Mouse (Mus musculus): ENCODE results near the gene Wipf3. TPM values are rescaled to one million over a fixed set of nuclear protein-coding genes. Genes with fewer than 3 reads are reported as not detected.

The Wipf3 gene
- polyA plus RNA-seq, 1 experiment = 0.29 TPM

DNA sequence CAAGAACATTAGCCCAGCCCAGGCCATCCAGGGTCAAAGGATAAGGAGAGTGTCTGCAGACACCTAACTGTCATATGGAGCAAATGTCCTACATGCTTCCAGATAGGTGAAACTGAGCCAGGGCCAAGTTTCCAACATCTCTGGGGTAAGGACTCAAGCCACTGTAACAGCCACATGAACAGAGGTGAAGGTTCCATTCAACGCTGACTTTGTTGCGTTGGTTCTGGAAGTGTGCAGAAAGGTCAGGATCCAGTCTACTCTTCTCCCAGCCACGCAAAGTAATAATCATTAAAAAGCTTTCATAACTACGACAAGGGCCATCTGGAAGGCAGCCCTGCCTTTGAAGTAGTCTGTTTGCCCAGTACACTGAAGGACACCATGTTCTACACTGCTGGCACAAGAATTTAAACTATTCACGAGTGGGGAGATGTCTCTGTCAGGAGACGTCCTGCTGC is 73.3 kb downstream of the Wipf3 start:
- Histone ChIP-seq H3K36me3 (ENCODE audit: control insufficient read depth, insufficient read depth) (no peaks in the 10 kb centered on the region), H3K4me2 (ENCODE audit: low read depth) (no peak overlapping the region), H3ac (ENCODE audit: control insufficient read depth, insufficient read length) (no peak overlapping the region)

DNA sequence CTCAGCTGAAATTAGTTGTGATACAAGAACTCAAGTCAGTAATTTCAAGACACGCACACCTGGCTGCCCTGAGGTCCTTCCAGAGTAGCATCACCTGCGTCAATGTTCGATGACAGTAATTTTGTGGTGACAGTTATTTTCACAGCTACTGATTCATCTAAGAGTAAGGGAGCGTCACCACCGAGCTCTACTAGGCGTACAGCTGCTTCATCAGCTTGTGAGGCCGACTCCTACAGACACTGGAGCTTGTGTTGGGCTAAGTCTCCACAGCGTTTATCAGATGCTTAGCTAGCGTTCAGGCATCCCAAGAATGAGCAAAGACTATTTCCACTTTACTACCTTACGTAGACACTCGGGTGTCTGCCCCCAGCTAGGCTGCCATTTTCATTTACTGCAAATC is 76.9 kb downstream of the Wipf3 start:
- Histone ChIP-seq H3K36me3 (ENCODE audit: control insufficient read depth, insufficient read depth) (no peaks in the 10 kb centered on the region), H3K4me2 (ENCODE audit: low read depth) (no peak overlapping the region), H3K4me3 (no peak overlapping the region), H3K79me2 (ENCODE audit: control insufficient read depth, insufficient read depth) (no peaks in the 10 kb centered on the region), H3K27me3 (ENCODE audit: control insufficient read depth, insufficient read depth, insufficient read length) (no peaks in the 10 kb centered on the region), H3ac (ENCODE audit: control insufficient read depth, insufficient read length) (no peak overlapping the region)
- no peak for TF ChIP-seq USF1 (IDR thresholded peaks at IDR 0.05; ENCODE audit: low read depth)
- no peak for TF ChIP-seq REST (IDR thresholded peaks at IDR 0.05; ENCODE audit: insufficient read depth, insufficient read length)
- no peak for TF ChIP-seq MAX (IDR thresholded peaks at IDR 0.05; ENCODE audit: low read depth)
- TF ChIP-seq TCF12 (IDR thresholded peaks at IDR 0.05; ENCODE audit: insufficient read depth, poor library complexity, severe bottlenecking) = no peak
- no peak for TF ChIP-seq MYOD1 (IDR thresholded peaks at IDR 0.05; ENCODE audit: control insufficient read depth in 1 of 3, insufficient read length in 2 of 3, low read depth in 2 of 3)
- TF ChIP-seq POLR2AphosphoS2 (IDR thresholded peaks at IDR 0.05; ENCODE audit: insufficient read length, low read depth) = no peak
- TF ChIP-seq E2F4 (IDR thresholded peaks at IDR 0.05; ENCODE audit: insufficient read depth) = no peak
- TF ChIP-seq SRF (IDR thresholded peaks at IDR 0.05; ENCODE audit: control insufficient read depth, insufficient read length, low read depth) = no peak
- TF ChIP-seq TCF3 (IDR thresholded peaks at IDR 0.05; ENCODE audit: insufficient read length, low read depth) = no peak

More for the DNA sequence above, 73.3 kb downstream of the Wipf3 start:
- Histone ChIP-seq H3K27me3 (ENCODE audit: control insufficient read depth, insufficient read depth, insufficient read length) (no peaks in the 10 kb centered on the region), H3K79me2 (ENCODE audit: control insufficient read depth, insufficient read depth) (no peaks in the 10 kb centered on the region), H3K4me3 (no peak overlapping the region)
- TF ChIP-seq E2F4 (IDR thresholded peaks at IDR 0.05; ENCODE audit: insufficient read depth) = no peak
- no peak for TF ChIP-seq SRF (IDR thresholded peaks at IDR 0.05; ENCODE audit: control insufficient read depth, insufficient read length, low read depth)
- no peak for TF ChIP-seq MYOD1 (IDR thresholded peaks at IDR 0.05; ENCODE audit: control insufficient read depth in 1 of 3, insufficient read length in 2 of 3, low read depth in 2 of 3)
- TF ChIP-seq MAX (IDR thresholded peaks at IDR 0.05; ENCODE audit: low read depth) = no peak
- no peak for TF ChIP-seq POLR2A (IDR thresholded peaks at IDR 0.05; ENCODE audit: insufficient read length, low read depth)
- no peak for TF ChIP-seq TCF12 (IDR thresholded peaks at IDR 0.05; ENCODE audit: insufficient read depth, poor library complexity, severe bottlenecking)
- no peak for TF ChIP-seq TCF3 (IDR thresholded peaks at IDR 0.05; ENCODE audit: insufficient read length, low read depth)
- no peak for TF ChIP-seq REST (IDR thresholded peaks at IDR 0.05; ENCODE audit: insufficient read depth, insufficient read length)
- TF ChIP-seq CEBPB (IDR thresholded peaks at IDR 0.05; ENCODE audit: insufficient read depth, poor library complexity, severe bottlenecking) = no peak
- no peak for TF ChIP-seq MYOG (IDR thresholded peaks at IDR 0.05; ENCODE audit: control insufficient read depth in 1 of 3, insufficient read depth in 1 of 3, insufficient read length in 2 of 3, low read depth in 2 of 3)
- TF ChIP-seq USF1 (IDR thresholded peaks at IDR 0.05; ENCODE audit: low read depth) = no peak
- TF ChIP-seq POLR2AphosphoS2 (IDR thresholded peaks at IDR 0.05; ENCODE audit: insufficient read length, low read depth) = no peak

DNA sequence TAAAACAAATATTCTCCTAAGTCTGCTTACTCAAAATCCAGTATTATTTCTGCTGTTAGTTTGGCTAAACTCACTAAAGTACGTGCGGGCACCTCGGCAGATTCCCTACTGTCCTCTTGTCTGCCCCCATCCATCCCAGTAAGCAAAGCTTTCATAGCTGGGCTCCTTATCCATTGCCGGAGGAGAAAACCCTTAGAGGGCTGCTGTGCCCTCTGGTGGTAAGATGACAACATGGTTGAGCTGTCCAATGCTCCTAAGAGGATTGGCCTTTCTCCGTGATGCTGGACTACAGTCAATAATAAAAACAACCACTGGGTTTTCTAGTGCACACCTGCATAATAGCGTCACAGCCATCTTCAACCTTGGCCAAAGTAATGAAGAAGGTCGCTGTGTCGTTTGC is 77.6 kb downstream of the Wipf3 start:
- TF ChIP-seq E2F4 (IDR thresholded peaks at IDR 0.05; ENCODE audit: insufficient read depth) = no peak
- no peak for TF ChIP-seq POLR2A (IDR thresholded peaks at IDR 0.05; ENCODE audit: insufficient read length, low read depth)
- no peak for TF ChIP-seq TCF12 (IDR thresholded peaks at IDR 0.05; ENCODE audit: insufficient read depth, poor library complexity, severe bottlenecking)
- no peak for TF ChIP-seq POLR2AphosphoS2 (IDR thresholded peaks at IDR 0.05; ENCODE audit: insufficient read length, low read depth)
- no peak for TF ChIP-seq MYOG (IDR thresholded peaks at IDR 0.05; ENCODE audit: control insufficient read depth in 1 of 3, insufficient read depth in 1 of 3, insufficient read length in 2 of 3, low read depth in 2 of 3)
- TF ChIP-seq CEBPB (IDR thresholded peaks at IDR 0.05; ENCODE audit: insufficient read depth, poor library complexity, severe bottlenecking) = no peak
- TF ChIP-seq SRF (IDR thresholded peaks at IDR 0.05; ENCODE audit: control insufficient read depth, insufficient read length, low read depth) = no peak
- no peak for TF ChIP-seq REST (IDR thresholded peaks at IDR 0.05; ENCODE audit: insufficient read depth, insufficient read length)
- no peak for TF ChIP-seq TCF3 (IDR thresholded peaks at IDR 0.05; ENCODE audit: insufficient read length, low read depth)
- TF ChIP-seq MYOD1 (IDR thresholded peaks at IDR 0.05; ENCODE audit: control insufficient read depth in 1 of 3, insufficient read length in 2 of 3, low read depth in 2 of 3) = no peak
- TF ChIP-seq MAX (IDR thresholded peaks at IDR 0.05; ENCODE audit: low read depth) = no peak
- Histone ChIP-seq H3ac (ENCODE audit: control insufficient read depth, insufficient read length) (no peak overlapping the region), H3K4me2 (ENCODE audit: low read depth) (no peak overlapping the region), H3K79me2 (ENCODE audit: control insufficient read depth, insufficient read depth) (no peaks in the 10 kb centered on the region), H3K4me3 (no peak overlapping the region), H3K36me3 (ENCODE audit: control insufficient read depth, insufficient read depth) (no peaks in the 10 kb centered on the region), H3K27me3 (ENCODE audit: control insufficient read depth, insufficient read depth, insufficient read length) (no peaks in the 10 kb centered on the region)

DNA sequence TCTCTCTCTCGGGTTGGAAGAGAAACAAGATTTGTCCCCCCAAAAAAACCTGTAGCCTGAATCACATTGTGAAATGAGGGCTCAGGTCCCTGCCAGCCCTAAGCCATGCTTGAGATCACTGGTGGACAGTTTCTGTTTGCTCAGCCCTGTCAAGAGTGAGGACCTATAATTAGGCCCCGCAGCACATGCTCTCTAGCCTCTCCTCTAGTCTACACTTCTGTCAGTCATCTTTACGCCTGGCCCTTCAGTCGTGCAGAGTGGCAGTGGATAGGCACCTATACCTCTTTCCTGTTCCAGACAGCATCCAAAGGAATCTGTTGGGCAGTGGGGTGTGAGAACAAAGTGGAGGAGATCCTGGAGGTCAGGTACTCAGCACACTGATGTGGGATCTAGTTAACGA is 78.4 kb downstream of the Wipf3 start:
- H3K4me2 ChIP-seq (ENCODE audit: low read depth) = no peak overlapping the region
- no peaks in the 10 kb centered on the region for H3K36me3 ChIP-seq (ENCODE audit: control insufficient read depth, insufficient read depth)
- no peak overlapping the region for H3K4me3 ChIP-seq
- H3ac ChIP-seq (ENCODE audit: control insufficient read depth, insufficient read length) = no peak overlapping the region
- H3K79me2 ChIP-seq (ENCODE audit: control insufficient read depth, insufficient read depth) = no peaks in the 10 kb centered on the region
- no peak for TF ChIP-seq SRF (IDR thresholded peaks at IDR 0.05; ENCODE audit: control insufficient read depth, insufficient read length, low read depth)
- no peak for TF ChIP-seq MYOG (IDR thresholded peaks at IDR 0.05; ENCODE audit: control insufficient read depth in 1 of 3, insufficient read depth in 1 of 3, insufficient read length in 2 of 3, low read depth in 2 of 3)
- no peak for TF ChIP-seq TCF12 (IDR thresholded peaks at IDR 0.05; ENCODE audit: insufficient read depth, poor library complexity, severe bottlenecking)
- no peak for TF ChIP-seq POLR2AphosphoS2 (IDR thresholded peaks at IDR 0.05; ENCODE audit: insufficient read length, low read depth)
- no peak for TF ChIP-seq CEBPB (IDR thresholded peaks at IDR 0.05; ENCODE audit: insufficient read depth, poor library complexity, severe bottlenecking)
- TF ChIP-seq REST (IDR thresholded peaks at IDR 0.05; ENCODE audit: insufficient read depth, insufficient read length) = no peak
- no peak for TF ChIP-seq E2F4 (IDR thresholded peaks at IDR 0.05; ENCODE audit: insufficient read depth)
- no peak for TF ChIP-seq MAX (IDR thresholded peaks at IDR 0.05; ENCODE audit: low read depth)
- TF ChIP-seq MYOD1 (IDR thresholded peaks at IDR 0.05; ENCODE audit: control insufficient read depth in 1 of 3, insufficient read length in 2 of 3, low read depth in 2 of 3) = no peak
- TF ChIP-seq USF1 (IDR thresholded peaks at IDR 0.05; ENCODE audit: low read depth) = no peak
- H3K27me3 ChIP-seq (ENCODE audit: control insufficient read depth, insufficient read depth, insufficient read length) = no peaks in the 10 kb centered on the region
